Mouse (Mus musculus): ENCODE measurements around the gene 4933402D24Rik. TPM values are rescaled to one million over a fixed set of nuclear protein-coding genes. Genes with fewer than 3 reads are reported as not detected.

4933402D24Rik gene
- polyA plus RNA-seq, 1 experiment from 2014 or later = not detected

DNA sequence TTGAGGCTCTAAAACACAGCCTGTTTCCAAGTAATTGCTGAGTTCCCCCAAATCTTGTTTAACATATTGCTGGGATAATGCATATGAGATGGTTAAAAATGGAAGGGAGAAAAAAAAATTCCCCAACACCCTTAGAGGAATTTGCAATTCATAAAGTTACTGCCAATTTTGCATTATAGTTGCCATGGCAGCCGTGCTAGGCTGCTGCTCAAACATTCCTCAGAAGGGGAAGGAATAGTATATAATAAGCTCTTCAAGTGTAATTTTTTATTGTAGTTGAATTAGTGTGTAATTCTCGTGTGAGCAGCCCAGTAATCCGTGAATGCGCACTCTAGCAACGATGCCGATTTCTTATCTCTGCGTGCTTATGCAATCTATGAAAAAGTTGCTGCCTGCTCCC lies 1.2 kb upstream of the 4933402D24Rik start:
- no peak overlapping the region for H3K9ac ChIP-seq (ENCODE audit: low read depth, low read length)
- 62% methylated on average over 7 of the region's 7 CpGs for WGBS
- no peak overlapping the region for H3K27ac ChIP-seq (ENCODE audit: low read depth, low read length)
- no peak overlapping the region for H3K4me2 ChIP-seq (replicated peaks; ENCODE audit: low read depth)
- H3K36me3 ChIP-seq (ENCODE audit: control insufficient read depth, insufficient read depth) = no peaks in the 10 kb centered on the region
- ATAC-seq = no peak
- no peaks in the 10 kb centered on the region for H3K27me3 ChIP-seq (replicated peaks; ENCODE audit: control insufficient read depth, insufficient read depth, low read length)
- H3K4me1 ChIP-seq (replicated peaks; ENCODE audit: control insufficient read depth, insufficient read depth, low read length) = no peaks in the 10 kb centered on the region
- H3K4me3 ChIP-seq (ENCODE audit: low read depth, low read length) = no peak overlapping the region
- no peaks in the 10 kb centered on the region for H3K9me3 ChIP-seq (ENCODE audit: control insufficient read depth)
- no peak for TF ChIP-seq CTCF (IDR thresholded peaks at IDR 0.05; ENCODE audit: low read depth)

DNA sequence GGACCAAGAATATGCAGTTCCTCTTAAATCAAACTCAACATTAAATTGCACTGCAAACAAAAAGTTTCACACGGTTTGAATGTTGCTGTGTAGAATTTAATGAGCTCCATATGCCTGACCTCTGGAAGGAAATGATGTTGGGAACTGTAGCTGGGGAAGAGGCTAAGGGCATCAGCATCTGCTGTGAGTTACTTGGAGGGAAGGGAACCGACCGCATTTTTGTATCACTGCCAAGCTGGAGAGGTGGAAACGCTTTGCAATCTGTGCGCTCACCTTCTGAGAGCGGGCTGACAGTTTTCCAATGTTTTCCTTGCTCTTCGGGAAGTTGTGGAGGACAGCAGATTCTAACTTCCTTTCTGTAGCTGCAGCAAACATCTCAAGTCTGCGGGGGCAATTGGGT lies 955 bp downstream of the 4933402D24Rik start:
- H3K9me3 ChIP-seq (ENCODE audit: control insufficient read depth) = no peaks in the 10 kb centered on the region
- no peak overlapping the region for H3K4me2 ChIP-seq (replicated peaks; ENCODE audit: low read depth)
- no peaks in the 10 kb centered on the region for H3K36me3 ChIP-seq (ENCODE audit: control insufficient read depth, insufficient read depth)
- no peak overlapping the region for H3K9ac ChIP-seq (ENCODE audit: low read depth, low read length)
- no peaks in the 10 kb centered on the region for H3K4me1 ChIP-seq (replicated peaks; ENCODE audit: control insufficient read depth, insufficient read depth, low read length)
- no peak overlapping the region for H3K4me3 ChIP-seq (ENCODE audit: low read depth, low read length)
- no peak for ATAC-seq
- H3K27ac ChIP-seq (ENCODE audit: low read depth, low read length) = no peak overlapping the region
- H3K27me3 ChIP-seq (replicated peaks; ENCODE audit: control insufficient read depth, insufficient read depth, low read length) = no peaks in the 10 kb centered on the region
- TF ChIP-seq CTCF (IDR thresholded peaks at IDR 0.05; ENCODE audit: low read depth) = no peak
- WGBS = 60% methylated on average over 8 of the region's 8 CpGs

DNA sequence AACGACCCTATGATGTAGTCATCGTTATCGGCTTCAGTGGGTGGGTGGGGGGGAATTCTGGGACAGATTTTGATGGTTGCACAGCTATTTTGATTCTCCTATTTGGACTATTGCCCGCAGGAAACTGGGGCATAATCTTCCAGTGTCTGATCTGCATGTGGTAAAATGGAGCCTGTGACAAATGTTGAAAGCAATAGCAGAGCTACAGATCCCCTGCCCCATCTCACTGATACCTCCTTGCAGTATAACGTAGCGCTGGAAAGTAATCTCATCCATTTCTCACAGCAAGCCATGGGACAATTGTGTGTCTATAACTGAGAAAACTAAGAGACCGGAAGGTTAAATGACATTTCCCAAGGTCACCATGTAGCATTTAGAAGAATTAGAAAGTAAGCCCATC lies 4.7 kb downstream of the 4933402D24Rik start:
- WGBS = 88% methylated on average over 7 of the region's 7 CpGs
- Histone ChIP-seq H3K4me1 (replicated peaks; ENCODE audit: control insufficient read depth, insufficient read depth, low read length) (no peaks in the 10 kb centered on the region), H3K27me3 (replicated peaks; ENCODE audit: control insufficient read depth, insufficient read depth, low read length) (no peaks in the 10 kb centered on the region), H3K4me3 (ENCODE audit: low read depth, low read length) (no peak overlapping the region), H3K9ac (ENCODE audit: low read depth, low read length) (no peak overlapping the region), H3K4me2 (replicated peaks; ENCODE audit: low read depth) (no peak overlapping the region), H3K9me3 (ENCODE audit: control insufficient read depth) (no peaks in the 10 kb centered on the region), H3K36me3 (ENCODE audit: control insufficient read depth, insufficient read depth) (no peaks in the 10 kb centered on the region), H3K27ac (ENCODE audit: low read depth, low read length) (no peak overlapping the region)
- ATAC-seq = no peak
- no peak for TF ChIP-seq CTCF (IDR thresholded peaks at IDR 0.05; ENCODE audit: low read depth)

DNA sequence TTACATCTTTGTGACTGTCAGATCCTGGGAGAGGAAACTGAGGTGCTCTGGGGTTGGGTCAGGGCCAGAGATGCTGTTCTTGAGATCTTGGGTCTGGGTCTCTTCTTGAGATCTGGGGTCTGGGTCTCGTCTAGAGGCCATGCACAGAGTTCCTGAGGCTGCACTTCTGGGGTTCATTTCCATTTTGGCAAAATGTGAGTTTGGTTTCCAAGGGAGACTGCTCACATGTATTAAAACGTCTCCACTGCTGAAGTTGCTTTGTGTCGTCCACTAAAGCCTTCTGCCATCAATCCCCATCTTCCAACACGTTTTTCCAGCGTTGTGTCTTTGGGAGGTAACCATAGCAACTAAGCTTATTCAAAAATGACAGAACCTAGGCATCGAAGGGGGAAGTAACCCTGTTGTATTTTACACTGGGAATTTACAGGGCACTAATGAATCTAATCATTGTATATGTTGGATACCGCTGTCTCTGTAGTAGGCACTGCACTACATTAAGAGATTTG lies 5.1 kb downstream of the 4933402D24Rik start:
- no peak for ATAC-seq
- Histone ChIP-seq H3K9me3 (ENCODE audit: control insufficient read depth) (no peaks in the 10 kb centered on the region), H3K4me2 (replicated peaks; ENCODE audit: low read depth) (no peak overlapping the region), H3K36me3 (ENCODE audit: control insufficient read depth, insufficient read depth) (no peaks in the 10 kb centered on the region), H3K4me1 (replicated peaks; ENCODE audit: control insufficient read depth, insufficient read depth, low read length) (no peaks in the 10 kb centered on the region), H3K27me3 (replicated peaks; ENCODE audit: control insufficient read depth, insufficient read depth, low read length) (no peaks in the 10 kb centered on the region), H3K9ac (ENCODE audit: low read depth, low read length) (no peak overlapping the region), H3K4me3 (ENCODE audit: low read depth, low read length) (no peak overlapping the region), H3K27ac (ENCODE audit: low read depth, low read length) (no peak overlapping the region)
- 57% methylated on average over 7 of the region's 7 CpGs for WGBS
- no peak for TF ChIP-seq CTCF (IDR thresholded peaks at IDR 0.05; ENCODE audit: low read depth)

DNA sequence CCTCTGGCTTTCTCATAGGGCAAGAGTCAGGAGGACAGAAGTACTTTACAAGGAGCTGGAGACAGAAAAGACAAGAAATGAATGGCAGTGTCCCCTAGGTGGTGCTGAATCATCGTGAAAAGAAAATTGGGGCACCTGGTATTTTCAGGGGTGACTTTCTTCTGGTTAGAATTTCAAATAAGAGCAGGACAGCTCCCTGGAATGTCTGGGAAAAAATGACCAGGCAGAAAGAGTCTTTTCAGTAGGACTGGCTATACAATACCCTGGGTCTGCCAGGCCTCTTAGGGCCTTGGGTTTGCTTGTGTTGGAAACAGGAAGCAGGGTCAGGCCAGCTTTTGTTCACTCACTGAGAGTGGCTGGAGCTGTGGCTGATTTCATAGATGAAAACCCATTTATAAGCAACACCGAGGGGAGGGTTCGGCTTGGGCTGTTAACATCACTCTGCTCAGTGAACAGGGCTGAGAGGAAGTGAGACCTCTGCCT lies 5.8 kb downstream of the 4933402D24Rik start:
- no peak for ATAC-seq
- Histone ChIP-seq H3K27ac (ENCODE audit: low read depth, low read length) (no peak overlapping the region), H3K4me1 (replicated peaks; ENCODE audit: control insufficient read depth, insufficient read depth, low read length) (no peaks in the 10 kb centered on the region), H3K9ac (ENCODE audit: low read depth, low read length) (no peak overlapping the region), H3K36me3 (ENCODE audit: control insufficient read depth, insufficient read depth) (no peaks in the 10 kb centered on the region), H3K4me2 (replicated peaks; ENCODE audit: low read depth) (no peak overlapping the region), H3K4me3 (ENCODE audit: low read depth, low read length) (no peak overlapping the region), H3K27me3 (replicated peaks; ENCODE audit: control insufficient read depth, insufficient read depth, low read length) (no peaks in the 10 kb centered on the region), H3K9me3 (ENCODE audit: control insufficient read depth) (no peaks in the 10 kb centered on the region)
- peak; percentile 70 for TF ChIP-seq CTCF (IDR thresholded peaks at IDR 0.05; ENCODE audit: low read depth)
- 29% methylated on average over 3 of the region's 3 CpGs for WGBS

DNA sequence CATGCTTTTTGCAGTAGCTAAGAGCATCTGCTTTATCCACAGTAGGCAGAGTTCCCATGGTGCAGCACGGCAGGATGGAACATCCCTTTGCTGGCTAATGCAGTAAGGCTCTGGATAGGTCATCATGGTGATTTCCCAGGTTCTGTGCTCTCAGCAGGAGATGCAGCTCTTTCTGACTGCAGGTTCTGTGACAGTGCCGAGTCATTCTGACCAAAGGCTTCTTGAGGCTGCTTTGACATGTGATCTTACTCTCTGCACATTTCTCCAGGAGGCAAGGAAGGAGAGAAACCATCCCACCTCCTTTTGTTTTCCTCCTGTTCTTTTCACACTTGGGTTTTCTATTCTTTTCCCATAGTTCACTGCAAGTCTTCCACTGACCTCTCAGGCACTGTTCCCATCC lies 13.1 kb downstream of the 4933402D24Rik start:
- Histone ChIP-seq H3K27ac (ENCODE audit: low read depth, low read length) (no peak overlapping the region), H3K9ac (ENCODE audit: low read depth, low read length) (no peak overlapping the region), H3K9me3 (ENCODE audit: control insufficient read depth) (no peaks in the 10 kb centered on the region), H3K27me3 (replicated peaks; ENCODE audit: control insufficient read depth, insufficient read depth, low read length) (no peaks in the 10 kb centered on the region), H3K4me3 (ENCODE audit: low read depth, low read length) (no peak overlapping the region), H3K36me3 (ENCODE audit: control insufficient read depth, insufficient read depth) (peaks cover 16% of the 10 kb centered on the region; the same call in 1 of the 2 replicates), H3K4me2 (replicated peaks; ENCODE audit: low read depth) (no peak overlapping the region), H3K4me1 (replicated peaks; ENCODE audit: control insufficient read depth, insufficient read depth, low read length) (no peaks in the 10 kb centered on the region)
- no peak for TF ChIP-seq CTCF (IDR thresholded peaks at IDR 0.05; ENCODE audit: low read depth)
- ATAC-seq = no peak
- WGBS = 64% methylated on average over 2 of the region's 2 CpGs

Measured in intestine, postnatal 0 days (tissue).